Mouse (Mus musculus) hindbrain, embryonic 14.5 days (tissue): Measurements from ENCODE around the gene Gpa33. TPM values are rescaled to one million over a fixed set of nuclear protein-coding genes. Genes with fewer than 3 reads are reported as not detected.

Experiments used
- ATAC-seq: fragments of 200-750 bp; cut with Nextera tagmentation; 2 replicates; pipeline ENCODE4 v1.8.0; 2017; ENCODE audit warnings: moderate number of reproducible peaks, mild to moderate bottlenecking, moderate TSS enrichment, moderate library complexity; ENCODE audit not compliant: low FRiP score
- DNase-seq: peaks from one replicate; pipeline ENCODE4 v3.0.0-alpha.2; 2015; ENCODE audit warnings: low spot score
- H3K27ac ChIP-seq: fragments of 300-500 bp; sonication (generic); 2 replicates; pipeline ENCODE4 v1.5.1; 2014; ENCODE audit warnings: mild to moderate bottlenecking, moderate library complexity
- H3K27me3 ChIP-seq: fragments of 300-500 bp; sonication (generic); 2 replicates; pipeline ENCODE4 v1.6.1; 2014; ENCODE audit warnings: mild to moderate bottlenecking, low read length, mixed read lengths; ENCODE audit not compliant: control insufficient read depth, insufficient read depth
- H3K36me3 ChIP-seq: fragments of 300-500 bp; sonication (generic); replicated peaks from 2 replicates; pipeline ENCODE4 v1.6.1; 2014; ENCODE audit not compliant: control insufficient read depth, insufficient read depth
- H3K4me1 ChIP-seq: fragments of 300-500 bp; sonication (generic); replicated peaks from 2 replicates; pipeline ENCODE4 v1.6.1; 2014; ENCODE audit warnings: antibody characterized with exemption, low read length, mixed read lengths; ENCODE audit not compliant: control insufficient read depth, insufficient read depth
- H3K4me2 ChIP-seq: fragments of 300-500 bp; sonication (generic); replicated peaks from 2 replicates; pipeline ENCODE4 v1.6.1; 2014; ENCODE audit warnings: mild to moderate bottlenecking, moderate library complexity
- H3K4me3 ChIP-seq: fragments of 300-500 bp; sonication (generic); replicated peaks from 2 replicates; pipeline ENCODE4 v1.5.1; 2014; ENCODE audit warnings: mild to moderate bottlenecking, low read length
- H3K9ac ChIP-seq: fragments of 300-500 bp; sonication (generic); 2 replicates; pipeline ENCODE4 v1.6.1; 2014
- H3K9me3 ChIP-seq: fragments of 300-500 bp; sonication (generic); 2 replicates; pipeline ENCODE4 v1.6.1; 2016; ENCODE audit warnings: low read length; ENCODE audit not compliant: control insufficient read depth
- WGBS: fragments of 180-500 bp; shearing (Covaris S2); extraction: QIAGEN DNeasy Blood & Tissue Kit; methylation state at CpG from one replicate; pipeline ENCODE4 v1.1.7; 2014; 5-methylcytosine and 5-hydroxymethylcytosine counted together
- polyA plus RNA-seq: library from polyadenylated mRNA; unstranded; fragments of >200 nt; fragmentation: Nextera tagmentation; extraction: Ambion mirVana; gene quantifications from 2 replicates; pipeline ENCODE4 v1.2.1, GENCODE M21; 2014

Gene Gpa33
- polyA plus RNA-seq, 1 experiment from 2014 or later = not detected

- Histone ChIP-seq H3K36me3 (no peaks in the 10 kb centered on the region), H3K4me2 (peak overlapping the region; percentile 30), H3K9ac (0 out of 2 replicates have a peak overlapping the region, but pooled peaks have one; percentile 28), H3K4me3 (no peak overlapping the region), H3K27me3 (peaks cover 20% of the 10 kb centered on the region), H3K9me3 (no peaks in the 10 kb centered on the region), H3K4me1 (no peaks in the 10 kb centered on the region), H3K27ac (no peak overlapping the region)
- 18% methylated on average over 29 of the region's 29 CpGs for WGBS
- DNase-seq (peak; percentile 87), ATAC-seq (peak; percentile 57; the same call in 1 of the 2 replicates)
These were observed 24.4 kb downstream of the Gpa33 start for GRCm38 (mm10) chr1:166154162-166155112.

DNA sequence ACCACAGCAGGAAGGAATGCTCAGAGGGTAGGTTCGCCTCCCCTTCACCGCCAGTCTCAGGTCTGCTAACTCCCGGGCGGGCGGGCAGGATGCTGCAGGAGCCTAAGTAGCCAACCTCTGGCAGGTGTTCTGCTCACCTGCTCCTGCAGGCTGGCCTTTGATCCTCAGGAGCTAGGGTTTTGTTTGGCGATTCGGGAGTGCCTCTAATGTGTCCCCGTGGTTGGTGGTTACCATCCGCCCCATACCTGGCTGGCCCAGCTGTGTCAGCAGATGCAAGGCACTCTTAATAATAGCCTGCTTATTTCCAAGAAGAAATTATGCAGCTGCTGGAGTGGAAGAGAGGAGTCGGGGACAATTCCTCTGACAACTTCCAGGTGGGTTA is 25.1 kb downstream of the Gpa33 start:
- H3K4me1 ChIP-seq = no peaks in the 10 kb centered on the region
- peaks cover 15% of the 10 kb centered on the region for H3K27me3 ChIP-seq
- H3K27ac ChIP-seq = no peak overlapping the region
- H3K9ac ChIP-seq = no peak overlapping the region
- H3K4me2 ChIP-seq = no peak overlapping the region
- no peaks in the 10 kb centered on the region for H3K9me3 ChIP-seq
- H3K36me3 ChIP-seq = no peaks in the 10 kb centered on the region
- no peak overlapping the region for H3K4me3 ChIP-seq
- WGBS = 60% methylated on average over 10 of the region's 10 CpGs
- ATAC-seq (no peak), DNase-seq (no peak)

DNA sequence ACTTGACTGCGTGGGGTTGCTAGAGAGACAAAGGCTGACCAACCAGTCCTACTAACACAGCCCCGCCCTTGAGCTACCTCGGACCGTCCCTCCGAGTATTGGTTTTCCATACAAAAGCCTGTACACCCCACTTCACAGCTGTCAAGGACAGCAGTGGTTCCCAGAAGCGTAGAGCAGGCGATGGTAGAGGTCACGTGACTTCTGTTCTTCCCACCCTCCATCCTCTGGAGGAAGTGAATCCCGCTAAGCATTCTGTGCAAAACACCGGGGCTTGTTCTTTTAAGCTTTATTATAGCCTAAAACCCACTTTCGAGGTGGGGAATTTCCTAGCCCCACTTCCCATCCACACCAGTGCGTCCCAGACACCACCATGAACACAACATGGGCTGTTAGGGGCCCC is 27.7 kb downstream of the Gpa33 start:
- H3K36me3 ChIP-seq = no peaks in the 10 kb centered on the region
- no peak for DNase-seq
- no peak overlapping the region for H3K4me2 ChIP-seq
- H3K9me3 ChIP-seq = no peaks in the 10 kb centered on the region
- H3K27me3 ChIP-seq = peaks cover 18% of the 10 kb centered on the region
- no peak overlapping the region for H3K4me3 ChIP-seq
- H3K27ac ChIP-seq = no peak overlapping the region
- 82% methylated on average over 12 of the region's 12 CpGs for WGBS
- H3K4me1 ChIP-seq = no peaks in the 10 kb centered on the region
- no peak for ATAC-seq
- H3K9ac ChIP-seq = no peak overlapping the region

GRCm38 (mm10) chr1:166158664-166159063 is 28.6 kb downstream of the Gpa33 start:
- H3K27ac ChIP-seq = no peak overlapping the region
- H3K27me3 ChIP-seq = peaks cover 18% of the 10 kb centered on the region
- no peak overlapping the region for H3K9ac ChIP-seq
- no peak overlapping the region for H3K4me3 ChIP-seq
- no peaks in the 10 kb centered on the region for H3K4me1 ChIP-seq
- WGBS = 65% methylated on average over 9 of the region's 9 CpGs
- ATAC-seq (no peak), DNase-seq (no peak)
- no peaks in the 10 kb centered on the region for H3K9me3 ChIP-seq
- no peak overlapping the region for H3K4me2 ChIP-seq
- no peaks in the 10 kb centered on the region for H3K36me3 ChIP-seq

GRCm38 (mm10) chr1:166160111-166160510 is 30.1 kb downstream of the Gpa33 start:
- ATAC-seq (no peak), DNase-seq (no peak)
- no peaks in the 10 kb centered on the region for H3K9me3 ChIP-seq
- no peak overlapping the region for H3K4me3 ChIP-seq
- no peak overlapping the region; the same call in 1 of the 2 replicates for H3K9ac ChIP-seq
- 56% methylated on average over 5 of the region's 5 CpGs for WGBS
- H3K4me1 ChIP-seq = no peaks in the 10 kb centered on the region
- H3K27ac ChIP-seq = no peak overlapping the region
- peak overlapping the region; percentile 48 for H3K4me2 ChIP-seq
- H3K27me3 ChIP-seq = peaks cover 10% of the 10 kb centered on the region
- no peaks in the 10 kb centered on the region for H3K36me3 ChIP-seq

GRCm38 (mm10) chr1:166160569-166161445 is 30.8 kb downstream of the Gpa33 start:
- DNase-seq (peak; percentile 94), ATAC-seq (peak; percentile 75; the same call in 1 of the 2 replicates)
- Histone ChIP-seq H3K27me3 (peaks cover 4% of the 10 kb centered on the region; the same call in 1 of the 2 replicates), H3K9me3 (no peaks in the 10 kb centered on the region), H3K4me1 (no peaks in the 10 kb centered on the region), H3K4me3 (no peak overlapping the region), H3K36me3 (no peaks in the 10 kb centered on the region), H3K9ac (no peak overlapping the region; the same call in 1 of the 2 replicates), H3K4me2 (peak overlapping the region; percentile 48), H3K27ac (no peak overlapping the region)
- WGBS = 18% methylated on average over 24 of the region's 24 CpGs

GRCm38 (mm10) chr1:166164580-166164979 is 34.5 kb downstream of the Gpa33 start:
- H3K9me3 ChIP-seq = no peaks in the 10 kb centered on the region
- no peak overlapping the region for H3K4me2 ChIP-seq
- no peak for ATAC-seq
- H3K36me3 ChIP-seq = no peaks in the 10 kb centered on the region
- no peaks in the 10 kb centered on the region for H3K4me1 ChIP-seq
- 92% methylated on average over 14 of the region's 14 CpGs for WGBS
- H3K9ac ChIP-seq = no peak overlapping the region
- H3K27ac ChIP-seq = no peak overlapping the region
- no peak for DNase-seq
- no peak overlapping the region for H3K4me3 ChIP-seq
- H3K27me3 ChIP-seq = 0 out of 2 replicates have a peak, but pooled peaks cover 4% of the 10 kb centered on the region

- Histone ChIP-seq H3K4me3 (no peak overlapping the region), H3K36me3 (no peaks in the 10 kb centered on the region), H3K27me3 (0 out of 2 replicates have a peak, but pooled peaks cover 4% of the 10 kb centered on the region), H3K9me3 (no peaks in the 10 kb centered on the region), H3K9ac (no peak overlapping the region), H3K27ac (no peak overlapping the region), H3K4me1 (no peaks in the 10 kb centered on the region), H3K4me2 (no peak overlapping the region)
- WGBS = 92% methylated on average over 9 of the region's 9 CpGs
- DNase-seq = no peak
- no peak for ATAC-seq
These were observed 35.1 kb downstream of the Gpa33 start for GRCm38 (mm10) chr1:166165159-166165558.

- no peak for ATAC-seq
- H3K4me2 ChIP-seq = no peak overlapping the region
- DNase-seq = no peak
- 74% methylated on average over 4 of the region's 4 CpGs for WGBS
- no peaks in the 10 kb centered on the region for H3K9me3 ChIP-seq
- H3K27me3 ChIP-seq = 0 out of 2 replicates have a peak, but pooled peaks cover 1% of the 10 kb centered on the region
- H3K36me3 ChIP-seq = no peaks in the 10 kb centered on the region
- no peak overlapping the region for H3K9ac ChIP-seq
- H3K27ac ChIP-seq = no peak overlapping the region
- H3K4me1 ChIP-seq = no peaks in the 10 kb centered on the region
- no peak overlapping the region for H3K4me3 ChIP-seq
These were observed 37.4 kb downstream of the Gpa33 start for GRCm38 (mm10) chr1:166167405-166167804.
